Mouse (Mus musculus) lung, adult 18-20 months (tissue): ENCODE results near the gene Galntl6.
A peak's percentile ranks its signal among the peaks of the same experiment; 100 is the strongest.

ENCODE experiments used
- DNase-seq, 2 experiments: peaks; one replicate each; pipeline ENCODE4 v3.0.0; 2022; ENCODE audit warnings: mixed read lengths in 2 of 2

Galntl6 gene

DNA sequence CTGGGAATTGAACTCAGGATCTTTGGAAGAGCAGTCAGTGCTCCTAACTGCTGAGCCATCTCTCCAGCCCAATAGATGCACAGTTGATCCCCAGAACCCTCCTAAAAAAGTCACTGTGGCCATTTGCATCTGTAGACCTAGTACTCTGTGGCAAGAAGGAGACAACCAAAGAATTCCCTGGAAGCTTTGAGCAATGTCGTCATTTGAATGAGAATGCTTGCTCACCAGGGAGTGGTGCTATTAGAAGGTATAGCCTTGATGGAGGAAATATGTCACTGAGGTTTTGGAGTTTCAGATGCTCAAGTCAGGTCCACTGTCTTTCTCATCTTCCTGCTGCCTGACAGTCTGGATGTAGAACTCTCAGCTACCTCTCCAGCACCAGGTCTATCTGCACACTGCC lies 1151.5 kb downstream of the Galntl6 start:
- DNase-seq: no peak

GRCm38 (mm10) chr8:57758857-57759256 lies 1153.6 kb downstream of the Galntl6 start:
- no peak for DNase-seq

GRCm38 (mm10) chr8:57757476-57757875 lies 1155.0 kb downstream of the Galntl6 start:
- DNase-seq: no peak

GRCm38 (mm10) chr8:57754066-57754465 lies 1158.4 kb downstream of the Galntl6 start:
- DNase-seq: no peak

DNA sequence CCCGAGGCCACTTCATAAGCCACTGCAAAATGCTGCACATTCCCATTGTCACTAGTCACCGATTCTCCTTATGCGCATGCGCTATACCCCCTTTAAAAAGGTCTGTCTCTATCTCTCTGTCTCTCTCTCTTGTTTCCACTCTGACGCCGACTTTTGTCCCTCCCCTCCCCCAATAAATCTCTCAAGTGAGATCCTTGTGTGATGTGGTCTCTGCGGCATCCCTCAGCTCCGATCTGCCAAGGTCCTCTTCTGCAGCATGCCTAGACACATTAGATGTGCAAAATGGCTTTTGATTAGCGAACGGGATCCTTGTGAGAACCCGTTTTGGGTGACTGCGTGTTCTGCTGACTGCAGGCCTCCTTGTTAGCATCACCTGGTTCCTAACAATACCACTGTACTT lies 1168.8 kb downstream of the Galntl6 start:
- DNase-seq: no peak

GRCm38 (mm10) chr8:57741983-57742382 lies 1170.5 kb downstream of the Galntl6 start:
- DNase-seq: peak in 1 of 2 experiments; percentile 21

DNA sequence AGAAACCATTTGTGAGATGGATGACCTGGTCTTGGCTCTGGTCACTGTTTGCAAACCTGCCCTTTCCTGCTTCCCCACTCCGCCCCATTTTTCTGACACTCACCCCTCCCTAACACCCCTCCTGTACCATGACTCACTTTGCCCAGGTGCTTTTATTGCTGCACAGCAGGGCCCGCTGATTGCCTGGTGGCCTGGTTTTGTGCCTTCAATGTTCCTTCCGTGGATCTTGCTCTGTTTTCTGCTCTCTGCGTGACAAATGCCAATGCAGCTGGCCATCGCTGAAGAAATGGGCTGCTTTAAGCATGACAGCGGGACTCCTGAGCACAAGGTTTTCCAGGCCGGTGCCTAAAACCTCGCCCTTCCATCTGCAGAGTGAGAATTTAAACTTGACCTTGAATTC lies 1171.1 kb downstream of the Galntl6 start:
- peak in 1 of 2 experiments; percentile 14 for DNase-seq

DNA sequence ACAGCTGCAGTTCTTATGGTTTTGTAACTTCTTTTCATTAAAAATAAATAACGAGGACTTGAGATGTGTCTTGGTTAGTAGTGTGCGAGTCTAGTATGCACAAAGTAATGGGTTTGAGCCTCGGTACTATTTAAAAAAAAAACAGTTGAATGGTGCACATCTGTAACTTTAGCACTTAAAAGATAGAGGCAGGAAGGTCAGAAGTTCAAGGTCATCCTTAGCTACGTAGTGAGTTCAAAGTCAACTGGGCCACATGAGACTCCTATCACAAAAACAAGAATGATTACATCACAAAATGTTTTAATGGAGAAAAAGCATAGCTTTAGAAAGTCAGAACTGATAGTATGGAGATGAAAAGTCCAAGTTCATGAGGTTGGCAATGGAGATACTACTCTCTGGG lies 1175.2 kb downstream of the Galntl6 start:
- DNase-seq: no peak

GRCm38 (mm10) chr8:57732795-57733194 lies 1179.6 kb downstream of the Galntl6 start:
- DNase-seq: no peak

DNA sequence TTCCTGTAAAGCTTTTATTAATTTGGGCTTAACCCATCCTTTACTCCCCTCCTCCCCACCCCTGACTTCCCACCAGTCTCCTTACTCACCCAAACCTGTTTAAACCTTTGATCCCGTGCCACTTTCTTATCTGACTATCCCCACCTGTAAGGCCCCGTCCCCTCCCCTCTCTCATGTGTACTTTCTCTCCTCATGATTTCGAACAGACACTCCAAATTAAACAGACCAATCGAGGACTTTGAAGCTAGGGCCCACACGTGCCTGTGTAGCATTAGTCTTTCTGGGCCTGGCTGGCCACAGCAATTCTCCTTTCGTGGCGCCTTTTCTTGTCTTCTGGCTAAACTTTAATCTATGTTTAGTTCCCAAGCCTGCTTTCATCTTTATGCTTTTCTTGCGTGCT lies 1180.8 kb downstream of the Galntl6 start:
- DNase-seq: no peak

DNA sequence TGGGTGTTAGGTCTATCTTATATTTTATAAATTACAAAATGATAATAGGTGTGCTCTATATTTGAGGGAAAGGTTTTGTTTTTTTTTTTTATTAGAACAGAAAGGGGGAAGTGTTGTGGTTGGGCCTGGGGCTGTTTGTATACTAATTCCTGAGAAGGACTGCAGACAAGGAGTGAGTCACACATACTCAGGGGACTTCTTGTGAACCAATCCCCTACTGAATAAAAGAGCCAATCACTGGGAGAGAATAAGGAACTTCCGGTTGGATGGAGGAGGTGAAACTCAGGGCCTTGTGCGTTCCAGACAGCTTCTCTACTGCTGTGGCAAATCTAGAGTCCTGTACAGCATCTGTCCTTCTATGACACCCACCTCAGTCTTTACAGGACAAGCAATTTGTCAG lies 1184.2 kb downstream of the Galntl6 start:
- DNase-seq: no peak

- no peak for DNase-seq
Measured at GRCm38 (mm10) chr8:57724843-57725627, 1187.4 kb downstream of the Galntl6 start.
